Mouse (Mus musculus) ZHBTc4 (cell line): ENCODE results near the gene Pccb.
A peak's percentile ranks its signal among the peaks of the same experiment; 100 is the strongest.

Experiments
- DNase-seq: peaks from one replicate; pipeline ENCODE4 v3.0.0-alpha.2; 2011; ENCODE audit warnings: low read depth, low spot score

The Pccb gene

DNA sequence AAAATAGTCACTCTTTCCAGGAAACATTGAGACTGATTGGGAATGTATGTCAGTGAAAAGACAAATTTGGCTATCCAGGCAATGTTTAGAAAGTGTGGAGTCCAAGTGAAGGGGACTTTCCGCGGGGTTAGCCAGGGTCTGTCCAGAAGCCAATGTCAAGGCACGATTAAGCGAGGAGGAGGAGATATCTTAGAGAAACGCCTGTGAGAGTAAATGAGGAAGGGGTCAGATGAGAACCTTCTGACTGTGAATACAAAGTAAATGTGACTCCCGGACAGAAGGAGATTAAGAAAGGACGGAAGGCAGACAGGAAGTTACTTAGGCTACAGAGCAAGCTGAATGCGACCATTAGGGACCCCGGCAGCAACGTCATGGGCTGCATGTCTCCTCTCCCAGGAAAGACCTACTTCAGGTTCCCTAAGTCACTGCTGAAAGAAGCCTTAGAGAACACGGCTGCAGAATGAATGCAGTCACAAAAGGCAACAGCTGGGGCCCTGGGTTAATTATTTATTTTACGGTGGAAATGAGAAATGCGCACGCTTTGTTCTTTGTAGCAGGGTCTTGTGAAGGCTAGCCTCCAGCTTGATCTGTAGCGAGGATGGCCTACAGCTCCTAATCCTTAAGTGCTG is 11.1 kb upstream of the Pccb start:
- no peak for DNase-seq

DNA sequence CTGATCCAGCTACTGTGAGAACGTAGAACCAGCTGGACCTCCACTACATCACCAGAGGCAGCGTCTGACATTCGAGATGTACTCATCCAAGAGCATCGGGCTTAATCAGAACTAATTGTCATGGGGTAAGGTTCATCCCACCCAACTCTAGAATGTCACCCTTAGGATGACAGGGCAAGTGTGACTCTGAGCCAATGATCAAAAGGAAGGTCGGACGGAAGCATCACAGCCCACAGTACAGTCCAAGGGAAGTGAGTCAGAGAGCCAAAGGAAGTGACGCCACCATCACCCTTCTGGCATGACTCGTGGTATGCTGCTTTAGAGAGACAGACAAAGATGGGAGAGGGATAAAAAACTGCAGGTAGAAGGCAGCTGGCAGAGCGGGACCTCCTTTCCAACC is 7.6 kb upstream of the Pccb start:
- peak; percentile 94 for DNase-seq

DNA sequence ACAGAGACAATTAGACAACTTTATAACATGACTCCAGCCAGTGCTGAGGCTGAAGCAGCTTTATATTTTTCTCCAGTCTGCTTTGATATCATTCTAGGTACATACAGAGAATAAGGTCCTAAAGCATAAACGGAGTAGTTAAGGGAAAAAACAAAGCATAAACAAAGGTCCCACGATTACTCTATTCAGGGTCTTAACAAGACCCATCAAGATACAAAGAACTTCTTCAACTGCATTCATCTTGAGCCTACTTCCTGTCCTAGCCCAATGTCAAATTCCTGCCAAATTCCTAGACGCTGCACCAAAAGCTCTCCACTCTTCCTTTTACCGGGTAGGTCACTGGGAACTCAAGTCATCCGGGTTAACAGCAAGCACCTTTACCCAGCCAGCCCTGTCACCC is 6.8 kb upstream of the Pccb start:
- peak; percentile 98 for DNase-seq

DNA sequence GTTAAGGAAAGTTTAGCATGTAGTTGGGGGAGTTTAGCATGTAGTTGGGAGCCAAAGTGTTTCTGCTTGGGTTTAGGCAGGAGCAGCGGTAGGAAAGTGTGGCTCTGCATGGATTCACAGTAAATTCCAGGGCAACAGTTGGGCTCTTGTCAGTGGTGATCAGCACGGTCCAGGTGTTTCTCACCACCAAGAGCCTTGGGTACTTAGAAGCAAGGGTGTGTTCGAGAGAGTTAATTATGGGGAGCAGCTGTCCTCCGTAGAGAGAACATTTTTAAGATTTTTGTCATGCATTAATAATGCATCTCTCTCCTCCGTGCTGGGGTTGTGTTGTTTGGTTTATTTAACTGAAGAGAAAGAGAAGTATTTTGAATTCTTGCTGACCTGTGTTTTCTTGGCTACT is 3.9 kb upstream of the Pccb start:
- DNase-seq, result no peak

DNA sequence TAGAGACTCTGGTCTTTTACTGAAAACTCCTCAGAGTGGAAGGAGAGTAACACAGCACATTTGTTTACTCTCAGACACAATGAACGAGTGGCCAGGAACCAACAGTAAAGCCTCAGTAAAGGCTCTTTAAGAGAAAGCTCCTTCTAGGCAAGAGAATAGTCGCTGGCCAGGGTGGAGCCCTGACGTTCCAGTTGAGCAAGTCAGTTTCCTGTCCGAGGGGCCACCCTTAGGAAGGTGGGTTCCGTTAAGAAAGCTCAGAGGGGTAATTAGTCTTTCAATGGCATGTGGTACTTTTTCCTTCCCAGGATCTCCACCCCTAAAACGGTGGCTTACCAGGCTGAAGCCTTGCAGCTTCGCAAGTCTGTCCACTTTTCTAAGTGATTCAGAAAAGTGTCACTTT is 2.7 kb upstream of the Pccb start:
- no peak for DNase-seq

DNA sequence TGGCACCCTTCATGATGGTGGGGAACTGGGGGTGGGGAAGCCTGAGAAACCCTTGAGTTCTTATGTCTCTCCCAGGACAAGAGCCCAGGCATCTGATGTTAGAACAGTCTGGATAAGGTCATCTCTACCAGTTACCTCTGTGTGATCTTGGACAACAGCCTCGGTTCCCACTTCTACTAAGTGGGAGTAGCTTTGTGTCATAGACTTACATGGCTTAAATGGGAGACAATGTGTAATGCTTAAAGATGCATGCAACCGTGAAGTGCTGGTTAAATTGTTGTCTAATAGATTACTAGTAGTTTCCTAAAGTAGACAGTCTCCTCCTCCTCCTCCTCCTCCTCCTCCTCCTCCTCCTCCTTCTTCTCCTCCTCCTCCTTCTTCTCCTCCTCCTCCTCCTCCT is 2.2 kb upstream of the Pccb start:
- DNase-seq, result no peak

DNA sequence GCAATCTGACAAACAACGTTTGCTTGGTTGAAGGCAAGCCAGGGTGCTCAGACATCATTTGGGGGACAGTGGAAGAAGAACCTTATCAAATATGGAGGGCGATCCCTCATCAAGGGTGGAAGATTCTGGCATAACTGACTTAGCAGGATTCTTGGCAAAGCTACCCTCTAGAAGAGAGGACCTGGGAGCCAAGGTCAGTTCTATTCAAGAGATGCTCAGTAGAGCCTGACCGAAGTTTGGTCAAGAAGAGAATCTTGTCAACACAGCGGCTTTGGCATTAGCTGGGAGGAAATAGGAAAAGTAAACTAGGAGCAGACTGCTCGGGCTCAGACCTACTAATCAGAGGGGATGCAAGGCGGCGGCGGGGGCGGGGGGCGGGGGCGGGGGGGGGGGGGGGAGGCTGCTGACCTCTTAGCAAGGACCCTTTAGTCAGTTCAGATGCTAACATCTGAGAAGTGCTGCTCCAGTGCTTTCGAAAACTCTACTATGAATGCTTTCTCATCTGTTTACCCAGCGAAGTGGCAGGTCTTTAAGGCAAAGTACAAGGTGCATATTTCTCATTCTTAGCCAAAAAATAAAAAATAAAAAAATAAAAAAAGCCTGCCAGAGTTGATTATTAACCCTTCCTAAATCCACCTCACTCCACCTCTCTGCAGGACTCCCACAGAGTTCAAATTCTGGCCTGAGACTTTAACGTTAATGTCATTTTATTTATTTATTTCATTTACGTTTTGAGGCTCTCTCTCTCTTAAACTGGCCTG is 1.3 kb upstream of the Pccb start:
- DNase-seq, result no peak

DNA sequence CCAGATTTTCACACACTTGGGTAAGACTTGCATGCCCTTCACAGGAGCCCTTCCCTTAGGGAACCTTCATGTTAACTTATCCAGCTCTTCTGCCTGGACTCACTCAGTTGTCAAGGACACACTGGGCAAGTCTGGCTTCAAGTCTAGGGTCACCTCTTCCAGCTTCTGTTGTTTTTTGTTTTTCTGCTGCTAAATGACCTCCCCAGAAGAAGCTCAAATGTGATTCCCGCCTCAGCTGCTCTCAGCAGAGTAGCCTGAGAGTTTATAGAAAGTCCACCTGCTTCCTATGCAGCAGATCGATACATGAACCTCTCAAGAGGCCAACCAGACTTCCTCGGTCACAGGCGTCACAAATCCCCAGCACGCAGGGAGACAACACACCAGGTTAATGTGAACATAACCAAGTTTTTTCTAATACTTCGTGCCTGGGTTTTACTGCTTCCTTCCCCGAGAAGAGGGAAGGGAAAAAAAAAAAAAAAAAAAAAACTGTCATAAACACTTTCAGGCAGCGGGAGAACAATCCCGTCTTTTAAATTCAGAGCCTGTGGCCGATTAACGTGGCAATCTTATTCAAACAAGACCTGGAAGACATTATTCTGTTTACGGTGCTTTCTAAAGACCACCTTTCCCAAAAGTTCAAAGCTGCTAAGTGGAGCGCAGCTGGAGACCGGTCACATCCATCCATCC is 794 bp downstream of the Pccb start:
- DNase-seq, result no peak

DNA sequence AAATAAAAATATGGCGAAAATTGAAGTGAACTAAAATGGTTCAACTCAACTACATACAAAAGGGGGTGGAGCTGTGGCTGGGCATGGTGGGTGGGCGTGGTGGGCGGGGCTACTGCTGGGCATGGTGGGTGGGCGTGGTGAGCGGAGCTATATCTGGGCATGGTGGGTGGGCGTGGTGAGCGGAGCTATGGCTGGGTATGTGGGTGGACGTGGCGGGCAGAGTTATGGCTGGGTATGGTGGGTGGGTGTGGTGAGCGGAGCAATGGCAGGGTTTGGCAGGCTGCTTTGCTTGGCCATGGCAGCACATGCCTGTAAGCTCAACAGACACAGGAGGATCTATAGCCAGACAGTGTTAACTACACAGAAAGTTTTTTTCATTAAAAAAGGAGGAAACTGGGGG is 15.9 kb downstream of the Pccb start:
- no peak for DNase-seq

DNA sequence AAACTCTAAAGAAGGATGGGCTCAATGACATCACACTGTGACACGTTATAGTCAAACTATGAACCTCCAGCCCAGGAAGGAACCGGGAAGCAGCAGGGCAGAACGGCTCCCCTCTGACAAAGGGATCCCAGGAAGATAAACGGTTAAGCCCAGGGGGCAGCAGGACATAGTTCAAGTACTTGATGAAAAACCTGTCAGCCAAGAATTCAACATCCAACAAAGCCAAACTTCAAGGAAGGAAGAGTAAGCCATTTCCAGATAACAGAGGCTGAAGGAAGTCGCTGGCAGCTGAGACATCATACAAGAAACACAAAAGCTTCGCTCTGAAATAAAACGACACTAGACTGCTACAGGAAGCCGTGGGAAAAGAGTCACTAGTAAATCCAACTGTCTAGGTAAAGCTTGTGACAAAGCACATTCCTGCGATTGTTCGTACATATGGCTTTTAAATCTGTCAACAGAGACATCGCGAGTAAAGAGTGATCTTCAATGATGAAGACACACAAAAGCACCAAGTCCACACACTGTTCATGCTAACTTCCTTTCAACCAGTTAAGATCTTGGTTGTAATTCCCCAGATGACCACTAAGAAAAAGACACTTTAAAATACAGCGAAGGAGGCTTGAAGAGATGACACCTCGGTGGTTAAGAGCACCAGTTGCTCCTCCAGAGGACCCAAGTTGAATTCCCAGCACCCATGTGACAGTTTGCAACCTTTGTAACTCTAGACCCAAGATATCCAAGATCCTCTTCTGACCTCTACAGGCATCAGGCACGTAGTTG is 16.8 kb downstream of the Pccb start:
- DNase-seq, result peak; percentile 68

DNA sequence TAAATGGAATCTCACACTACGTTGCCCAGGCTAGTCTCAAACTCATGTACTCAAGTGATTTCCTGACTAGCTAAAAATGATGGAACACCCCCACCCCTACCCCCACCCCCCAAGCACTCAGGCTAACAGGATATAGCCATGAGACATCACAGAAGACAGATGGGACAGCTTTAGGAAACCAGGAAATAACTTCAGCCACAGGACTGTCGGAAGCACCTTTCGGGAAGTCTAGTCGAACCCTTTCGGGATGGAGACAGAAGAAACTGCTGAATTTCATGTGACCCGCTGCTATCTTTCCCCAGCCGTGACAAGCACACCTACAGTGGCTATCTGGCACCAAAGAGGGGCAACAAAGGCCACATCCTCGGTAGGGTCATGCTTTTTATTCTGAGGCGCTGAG is 19.4 kb downstream of the Pccb start:
- DNase-seq, result no peak

DNA sequence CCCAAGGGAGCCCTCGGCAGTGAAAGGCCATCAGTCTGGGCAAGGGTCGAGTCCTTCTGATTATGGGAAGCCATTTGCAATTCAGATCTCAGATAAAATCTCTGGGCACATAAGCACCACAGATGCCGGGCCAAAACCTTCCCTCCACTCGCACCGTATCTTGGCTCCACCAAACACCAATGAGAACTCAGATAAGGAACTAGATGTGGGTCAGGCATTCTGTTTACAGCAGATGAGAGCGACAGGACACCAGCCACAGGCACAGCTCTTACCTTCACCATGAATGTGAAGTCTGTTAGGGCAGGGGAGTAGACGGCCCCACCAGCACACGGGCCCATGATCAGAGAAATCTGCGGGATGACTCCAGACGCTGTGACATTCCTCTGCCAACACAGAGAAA is 22.3 kb downstream of the Pccb start:
- no peak for DNase-seq

DNA sequence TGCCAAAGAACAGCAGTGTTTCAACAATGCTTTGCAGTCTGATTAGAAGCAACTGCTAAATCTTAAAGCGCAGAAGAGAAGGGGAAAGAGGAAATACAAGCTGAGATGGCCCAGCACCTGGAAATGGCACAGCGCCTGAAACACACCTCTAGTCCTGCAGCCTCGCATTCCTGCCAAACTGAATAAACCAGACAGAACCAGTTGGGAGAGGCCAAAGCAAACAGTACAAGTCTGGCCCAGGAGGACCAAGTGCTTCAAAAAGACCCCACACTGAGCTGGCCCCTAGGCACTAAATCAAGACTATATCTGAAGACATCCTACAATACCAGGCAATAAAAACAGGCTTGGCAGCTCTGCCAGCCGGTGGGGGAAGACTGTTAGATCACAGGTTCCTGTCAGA is 28.8 kb downstream of the Pccb start:
- no peak for DNase-seq

DNA sequence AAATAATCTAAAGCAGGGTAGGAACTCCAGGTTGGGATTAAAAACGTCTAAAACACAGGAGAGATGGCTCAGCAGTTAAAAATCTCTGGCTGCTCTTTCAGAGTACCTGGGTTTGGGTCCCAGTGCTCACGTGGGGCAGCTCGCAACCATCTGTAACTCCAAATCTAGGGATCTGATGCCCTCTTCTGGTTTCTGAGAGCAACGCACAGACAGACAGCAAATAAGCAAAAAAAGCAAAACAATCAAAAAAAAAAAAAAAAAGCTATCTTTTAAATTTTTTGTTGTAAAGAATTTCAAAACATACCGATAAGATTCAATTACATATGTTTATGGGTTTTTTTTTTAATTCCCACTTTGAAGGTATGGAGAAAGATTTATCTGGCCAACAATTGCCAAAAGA is 31.4 kb downstream of the Pccb start:
- peak; percentile 48 for DNase-seq

DNA sequence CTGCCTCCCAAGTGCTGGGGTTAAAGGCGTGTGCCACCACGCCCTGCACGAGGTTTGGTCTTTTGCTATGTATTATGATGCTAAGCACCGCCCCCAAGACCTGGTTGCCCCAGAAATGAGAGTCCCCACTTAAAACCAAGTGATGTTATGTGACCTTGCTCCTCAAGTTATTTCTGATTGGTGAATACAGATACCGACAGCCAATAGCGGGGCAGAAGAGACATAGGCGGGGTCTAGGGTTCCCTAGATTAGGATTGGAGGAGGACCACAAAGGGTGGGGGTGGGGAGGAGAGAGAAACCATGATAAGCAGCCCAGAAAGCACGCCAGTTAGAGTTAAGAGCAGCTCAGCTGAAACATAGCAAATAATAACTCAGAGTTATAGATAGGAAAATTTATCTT is 31.9 kb downstream of the Pccb start:
- peak; percentile 30 for DNase-seq

DNA sequence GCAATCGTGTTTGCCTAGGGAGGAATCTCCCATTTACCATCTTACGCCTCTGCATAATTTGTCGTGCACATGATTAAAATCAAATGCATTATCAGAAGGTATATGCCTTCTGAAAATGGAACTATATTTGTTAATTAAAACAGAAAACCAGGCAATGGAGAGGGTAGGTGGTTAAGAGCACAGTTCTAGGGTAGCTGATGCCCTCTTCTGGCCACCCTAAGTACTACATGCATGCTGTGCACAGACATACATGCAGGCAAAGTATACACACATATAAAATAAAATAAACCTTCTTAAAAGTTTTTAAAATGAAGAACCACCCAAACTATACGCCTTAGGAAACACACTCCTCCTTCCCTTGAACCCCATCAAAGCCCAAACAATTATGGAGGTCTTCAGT is 32.6 kb downstream of the Pccb start:
- DNase-seq, result peak; percentile 66

DNA sequence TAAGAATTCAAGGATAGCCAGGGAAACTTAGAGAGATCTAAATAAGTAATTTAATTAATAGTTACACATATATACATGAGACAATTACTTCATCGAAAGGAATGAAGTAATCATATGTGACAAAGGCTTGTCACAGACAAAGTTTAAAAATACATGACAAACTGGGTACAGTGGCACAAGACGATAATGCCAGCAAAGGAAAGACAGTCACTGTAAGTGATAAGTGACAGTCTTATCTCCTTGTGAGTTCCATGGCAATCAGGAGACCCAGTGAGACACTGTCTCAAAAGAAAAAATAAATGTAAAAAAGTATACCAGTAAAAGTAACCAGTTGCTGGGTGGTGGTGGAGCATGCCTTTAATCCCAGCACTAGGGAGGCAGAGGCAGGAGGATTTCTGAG is 37.6 kb downstream of the Pccb start:
- DNase-seq, result no peak

DNA sequence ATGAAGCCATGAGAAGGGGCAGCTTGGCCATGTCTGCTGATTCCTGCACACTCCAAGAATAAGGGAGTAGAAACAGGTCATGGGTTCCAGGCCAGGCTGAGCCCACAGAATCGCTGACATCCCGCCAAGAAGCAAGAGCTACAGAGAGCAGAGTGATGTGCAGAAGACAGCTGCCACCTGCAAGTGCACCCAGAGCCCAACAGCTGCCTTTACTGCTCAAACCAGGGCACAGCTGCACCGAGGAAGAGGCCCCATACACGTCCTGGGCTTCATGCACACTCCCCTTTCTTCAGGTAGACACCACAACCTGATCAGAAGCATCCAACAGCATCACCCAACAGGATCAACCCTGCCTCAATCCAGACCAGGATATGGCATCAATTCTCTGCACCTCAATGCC is 40.8 kb downstream of the Pccb start:
- DNase-seq, result no peak

DNA sequence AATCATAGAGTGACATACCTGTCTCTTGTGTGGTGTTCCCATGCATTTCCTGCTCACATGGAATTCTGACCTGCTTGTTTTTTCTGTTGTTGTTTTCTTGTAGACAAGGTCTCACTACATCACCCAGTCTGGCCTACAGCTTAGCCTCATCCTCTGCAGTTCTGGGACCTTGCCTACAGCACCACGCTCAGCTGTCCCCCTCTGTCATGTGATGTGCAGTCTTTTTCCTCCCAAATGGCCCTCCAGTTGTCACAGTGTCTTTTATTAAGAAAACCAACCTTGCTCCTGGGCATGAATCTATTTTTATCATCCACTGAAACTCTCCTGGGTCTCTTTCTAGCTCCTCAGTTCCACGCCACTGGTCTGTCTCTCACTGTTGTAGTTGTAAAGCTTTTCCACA is 42.5 kb downstream of the Pccb start:
- DNase-seq, result no peak

DNA sequence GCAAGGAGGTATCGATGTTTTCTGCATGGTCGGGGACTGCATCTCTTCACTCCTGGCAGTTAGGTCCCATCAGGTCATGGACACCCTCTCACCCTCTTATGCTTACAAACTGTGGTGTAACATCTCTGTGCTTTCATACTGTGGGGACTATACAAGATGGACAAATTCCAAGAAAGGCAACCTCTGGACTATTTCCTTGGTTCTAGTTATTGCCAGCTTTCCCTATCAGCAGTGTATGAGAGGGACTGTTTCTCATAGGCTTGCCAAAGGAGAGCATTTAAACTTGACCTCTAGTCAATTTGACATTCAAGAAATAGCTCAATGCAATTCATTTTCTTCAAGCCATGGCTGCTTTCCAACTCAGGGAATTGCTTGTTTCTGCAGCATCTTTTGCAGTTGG is 43.4 kb downstream of the Pccb start:
- no peak for DNase-seq

DNA sequence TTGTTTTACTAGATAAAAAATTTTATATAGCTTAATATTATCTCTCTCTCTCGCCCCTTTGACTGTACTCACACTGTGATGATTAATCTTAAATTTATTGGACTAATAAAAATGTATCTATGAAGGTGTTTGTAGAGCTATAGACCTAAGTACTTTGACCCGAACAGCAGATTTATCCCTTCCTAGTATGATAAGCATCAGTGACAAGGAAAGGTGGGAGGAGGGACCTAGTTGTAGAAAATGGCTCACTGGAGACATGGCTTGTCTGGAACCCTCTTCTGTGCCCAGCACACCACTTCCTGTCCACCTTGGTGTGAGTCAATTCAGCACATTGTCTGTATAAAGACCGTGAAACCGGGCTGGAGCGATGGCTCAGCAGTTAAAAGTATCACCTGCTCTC is 44.1 kb downstream of the Pccb start:
- DNase-seq, result no peak

DNA sequence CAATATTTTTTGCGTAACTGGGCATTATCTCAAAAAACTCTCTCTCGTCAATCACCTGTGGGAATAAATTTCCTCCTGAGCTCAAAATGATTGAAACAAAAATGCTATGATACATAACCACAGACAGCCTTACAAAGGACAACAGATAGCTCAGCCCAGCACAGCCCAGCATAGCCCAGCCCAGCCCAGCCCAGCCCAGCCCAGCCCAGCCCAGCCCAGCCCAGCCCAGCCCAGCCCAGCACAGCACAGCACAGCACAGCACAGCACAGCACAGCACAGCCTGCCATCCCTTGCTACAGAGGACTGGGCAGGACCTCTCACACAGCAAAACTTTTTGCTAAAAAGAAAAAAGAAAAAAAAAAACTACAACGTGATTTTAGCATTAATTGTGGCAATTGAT is 46.8 kb downstream of the Pccb start:
- DNase-seq, result no peak
